Mouse (Mus musculus): ENCODE measurements around the gene Tmod1.

The Tmod1 gene

DNA sequence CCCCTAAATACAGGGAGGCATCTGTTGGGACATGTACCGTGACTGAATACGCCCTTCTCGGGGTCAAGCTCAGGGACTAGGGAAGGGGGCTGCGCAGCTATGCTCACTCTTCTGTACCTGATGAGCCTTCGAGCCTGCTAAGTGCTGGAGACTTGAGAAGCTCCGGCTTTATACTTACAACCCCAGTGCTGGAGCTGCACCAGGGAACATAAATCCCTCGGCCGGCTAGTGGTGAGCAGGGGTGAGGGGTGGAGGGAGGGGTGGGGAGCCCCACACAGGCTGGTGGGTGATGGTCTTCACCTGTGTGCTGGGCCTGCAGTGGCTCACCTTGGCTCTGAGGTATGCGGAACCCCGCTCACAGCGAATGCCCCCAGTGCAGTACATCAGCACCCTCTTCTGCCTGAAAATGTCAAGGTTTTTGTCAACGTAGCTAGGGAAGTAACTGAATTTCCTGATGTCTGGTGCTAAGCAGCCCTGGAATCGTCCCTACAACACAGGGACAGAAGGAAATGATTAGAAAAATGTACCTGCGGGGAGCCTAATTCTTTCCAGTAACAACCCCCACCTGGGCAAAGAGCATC, 80.9 kb downstream of the Tmod1 start:
- no peak for DNase-seq (ENCODE audit: low read depth, low spot score)
- peaks cover 23% of the 10 kb centered on the region for H3K36me3 ChIP-seq (ENCODE audit: control insufficient read depth, insufficient read depth, low read length, poor library complexity, severe bottlenecking)
- no peaks in the 10 kb centered on the region for H3K27me3 ChIP-seq (ENCODE audit: control insufficient read depth, insufficient read depth, low read length, poor library complexity, severe bottlenecking)

DNA sequence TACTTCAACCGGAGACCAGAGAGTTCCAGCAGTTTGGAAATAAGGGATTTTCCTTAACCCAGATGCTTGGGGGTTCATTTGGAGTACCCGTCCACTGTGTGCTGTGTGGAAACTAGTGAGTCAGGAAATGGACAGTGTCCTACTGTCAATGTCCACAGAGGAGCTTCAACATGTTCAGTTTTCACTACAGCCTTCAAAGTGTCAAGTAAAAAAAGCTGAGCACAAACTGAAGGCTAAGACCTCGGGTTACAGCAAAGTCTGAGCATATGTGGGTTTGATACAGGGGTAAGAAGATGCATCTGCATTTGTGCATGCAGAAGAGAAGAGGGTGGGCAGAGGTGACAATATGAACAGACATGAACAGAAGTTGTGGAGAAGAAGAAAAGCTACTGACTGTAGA, 82.0 kb downstream of the Tmod1 start:
- DNase-seq (ENCODE audit: low read depth, low spot score) = no peak
- peaks cover 18% of the 10 kb centered on the region for H3K36me3 ChIP-seq (ENCODE audit: control insufficient read depth, insufficient read depth, low read length, poor library complexity, severe bottlenecking)
- H3K27me3 ChIP-seq (ENCODE audit: control insufficient read depth, insufficient read depth, low read length, poor library complexity, severe bottlenecking) = no peaks in the 10 kb centered on the region

DNA sequence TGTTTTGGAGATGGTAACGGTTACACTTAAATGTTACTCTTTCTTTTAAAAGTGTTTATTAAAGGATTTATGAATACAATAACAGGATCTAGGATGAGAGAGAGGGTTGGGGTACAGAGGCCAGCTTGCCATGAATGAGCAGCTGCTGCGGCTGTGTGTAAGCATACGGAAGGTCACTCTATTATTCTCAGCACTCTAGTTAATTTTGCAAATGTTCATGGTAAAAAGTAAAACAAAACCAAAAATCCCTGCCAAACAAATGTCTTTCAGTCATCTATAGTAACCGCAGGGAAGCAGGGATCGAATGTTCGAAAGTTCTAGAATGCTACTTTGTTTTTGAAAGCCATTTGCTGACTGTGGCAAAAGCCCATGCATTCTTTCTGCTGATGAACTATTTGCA, 84.6 kb downstream of the Tmod1 start:
- H3K27me3 ChIP-seq (ENCODE audit: control insufficient read depth, insufficient read depth, low read length, poor library complexity, severe bottlenecking) = no peaks in the 10 kb centered on the region
- DNase-seq (ENCODE audit: low read depth, low spot score) = no peak
- H3K36me3 ChIP-seq (ENCODE audit: control insufficient read depth, insufficient read depth, low read length, poor library complexity, severe bottlenecking) = peaks cover 5% of the 10 kb centered on the region

DNA sequence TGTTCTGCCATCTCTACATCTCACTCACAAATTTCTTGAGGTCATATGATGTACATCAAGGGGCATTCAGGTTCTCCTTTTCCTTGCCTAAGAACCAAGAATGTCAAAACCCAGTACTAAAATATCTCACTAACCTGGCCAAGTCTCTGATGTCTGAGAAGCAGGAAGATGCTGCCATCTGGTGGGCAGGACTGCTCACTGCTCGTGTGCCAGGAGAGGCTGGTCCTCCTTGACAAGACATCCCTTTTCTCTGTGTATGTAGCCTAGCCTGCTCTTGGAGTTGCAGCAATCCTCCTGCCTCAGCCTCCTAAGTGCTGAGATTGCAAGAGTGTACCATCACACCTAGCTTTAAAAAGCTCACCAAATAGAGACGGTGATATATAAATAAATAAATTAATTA, 87.8 kb downstream of the Tmod1 start:
- Histone ChIP-seq H3K36me3 (ENCODE audit: control insufficient read depth, insufficient read depth, low read length, poor library complexity, severe bottlenecking) (no peaks in the 10 kb centered on the region; the same call in none of the 2 replicates), H3K27me3 (ENCODE audit: control insufficient read depth, insufficient read depth, low read length, poor library complexity, severe bottlenecking) (no peaks in the 10 kb centered on the region)
- DNase-seq (ENCODE audit: low read depth, low spot score) = peak; percentile 79

DNA sequence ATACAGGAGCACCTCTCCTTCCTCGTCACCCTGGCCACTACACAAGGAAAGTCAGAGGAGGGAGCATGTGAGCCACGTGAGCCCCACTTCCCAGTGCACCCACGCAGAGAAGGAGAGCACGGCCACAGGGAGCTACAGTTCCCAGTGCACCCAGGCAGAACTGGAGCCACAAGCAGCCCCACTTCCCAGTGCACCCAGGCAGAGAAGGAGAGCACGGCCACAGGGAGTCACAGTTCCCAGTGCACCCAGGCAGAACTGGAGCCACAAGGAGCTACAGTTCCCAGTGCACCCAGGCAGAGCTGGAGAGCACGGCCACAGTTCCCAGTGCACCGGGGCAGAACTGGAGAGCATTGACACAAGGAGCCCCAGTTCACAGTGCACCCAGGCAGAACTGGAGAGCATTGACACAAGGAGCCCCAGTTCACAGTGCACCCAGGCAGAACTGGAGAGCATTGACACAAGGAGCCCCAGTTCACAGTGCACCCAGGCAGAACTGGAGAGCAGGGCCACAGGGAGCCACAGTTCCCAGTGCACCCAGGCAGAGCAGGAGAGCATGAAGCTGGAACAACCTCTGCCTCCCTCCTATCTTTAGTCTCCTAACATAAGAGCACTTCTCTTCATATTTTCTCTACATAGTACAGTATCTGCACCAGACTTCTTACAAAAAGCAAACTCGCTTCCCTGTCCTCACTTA, 90.7 kb downstream of the Tmod1 start:
- H3K27me3 ChIP-seq (ENCODE audit: control insufficient read depth, insufficient read depth, low read length, poor library complexity, severe bottlenecking) = no peaks in the 10 kb centered on the region
- peaks cover 2% of the 10 kb centered on the region for H3K36me3 ChIP-seq (ENCODE audit: control insufficient read depth, insufficient read depth, low read length, poor library complexity, severe bottlenecking)
- DNase-seq (ENCODE audit: low read depth, low spot score) = no peak

DNA sequence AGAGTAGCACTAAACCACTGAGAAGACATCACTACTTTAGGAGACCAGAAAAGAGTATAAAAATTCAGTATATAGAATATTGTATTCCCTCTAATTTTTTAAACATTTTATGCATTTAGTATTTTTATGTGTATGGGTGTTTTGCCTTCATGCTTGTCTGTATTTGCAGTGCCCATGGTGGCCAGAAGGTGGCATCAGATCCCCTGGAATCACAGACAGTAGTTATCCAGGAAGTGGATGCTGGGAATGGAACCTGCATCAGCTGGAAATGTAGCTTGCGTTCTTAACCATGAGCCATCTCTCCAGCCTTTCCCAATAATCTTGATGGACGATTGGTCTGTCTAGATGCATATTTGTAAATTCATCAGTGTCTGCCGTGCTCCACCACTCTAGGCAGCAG, 91.5 kb downstream of the Tmod1 start:
- Histone ChIP-seq H3K27me3 (ENCODE audit: control insufficient read depth, insufficient read depth, low read length, poor library complexity, severe bottlenecking) (no peaks in the 10 kb centered on the region), H3K36me3 (ENCODE audit: control insufficient read depth, insufficient read depth, low read length, poor library complexity, severe bottlenecking) (peaks cover 2% of the 10 kb centered on the region; the same call in 1 of the 2 replicates)
- peak; percentile 68 for DNase-seq (ENCODE audit: low read depth, low spot score)

DNA sequence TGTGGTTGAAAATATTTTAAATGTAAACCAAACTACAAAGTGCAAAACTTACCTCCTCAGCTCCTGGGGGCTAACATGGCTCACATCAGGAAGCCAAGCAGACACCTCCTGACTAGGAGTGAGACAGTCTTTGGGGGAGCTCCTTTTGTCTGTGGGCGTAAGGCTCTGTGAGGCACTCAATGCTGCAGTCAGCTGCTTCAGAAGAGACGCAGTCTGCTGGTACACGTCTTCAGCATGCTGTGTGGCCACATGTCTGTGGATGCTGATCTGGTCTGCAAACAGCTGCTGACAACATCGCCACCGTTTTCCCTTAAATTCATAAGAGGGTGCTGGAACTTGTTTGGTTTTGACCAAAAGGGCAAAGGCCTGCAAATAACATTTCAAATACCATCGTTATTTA, 93.1 kb downstream of the Tmod1 start:
- Histone ChIP-seq H3K27me3 (ENCODE audit: control insufficient read depth, insufficient read depth, low read length, poor library complexity, severe bottlenecking) (no peaks in the 10 kb centered on the region), H3K36me3 (ENCODE audit: control insufficient read depth, insufficient read depth, low read length, poor library complexity, severe bottlenecking) (peaks cover 2% of the 10 kb centered on the region; the same call in 1 of the 2 replicates)
- no peak for DNase-seq (ENCODE audit: low read depth, low spot score)

DNA sequence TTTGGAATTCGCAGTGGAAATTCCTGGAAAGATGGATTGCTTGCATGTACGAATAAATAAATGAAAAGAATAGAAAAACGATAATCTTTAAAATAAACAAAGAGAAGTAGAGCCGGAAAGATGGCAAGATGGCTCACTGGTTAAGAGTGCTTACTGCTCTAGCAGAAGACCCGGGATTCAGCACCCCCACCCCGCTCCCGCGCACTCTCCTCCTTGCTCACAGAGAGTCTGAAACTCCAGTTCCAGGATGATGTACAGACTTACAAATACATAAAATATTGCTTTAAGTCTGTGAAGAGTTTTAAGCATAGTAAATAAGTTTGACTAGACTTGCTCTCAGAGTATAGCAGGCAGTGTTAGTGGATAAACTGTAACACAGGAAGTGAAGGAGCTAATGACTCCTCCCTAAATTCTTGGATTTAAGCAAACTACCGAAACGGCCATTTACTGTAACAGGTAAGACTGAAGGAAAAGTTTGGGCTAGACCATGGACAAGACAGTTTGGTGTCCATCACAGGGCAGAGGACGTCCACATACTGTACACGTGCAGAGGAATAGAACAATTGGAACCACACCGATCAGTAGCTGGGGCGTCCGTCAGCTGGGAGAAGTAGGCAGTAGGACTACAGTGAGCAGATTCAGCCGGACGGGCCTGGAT, 99.0 kb downstream of the Tmod1 start:
- DNase-seq (ENCODE audit: low read depth, low spot score) = no peak
- peaks cover 2% of the 10 kb centered on the region; the same call in 1 of the 2 replicates for H3K36me3 ChIP-seq (ENCODE audit: control insufficient read depth, insufficient read depth, low read length, poor library complexity, severe bottlenecking)
- no peaks in the 10 kb centered on the region for H3K27me3 ChIP-seq (ENCODE audit: control insufficient read depth, insufficient read depth, low read length, poor library complexity, severe bottlenecking)

DNA sequence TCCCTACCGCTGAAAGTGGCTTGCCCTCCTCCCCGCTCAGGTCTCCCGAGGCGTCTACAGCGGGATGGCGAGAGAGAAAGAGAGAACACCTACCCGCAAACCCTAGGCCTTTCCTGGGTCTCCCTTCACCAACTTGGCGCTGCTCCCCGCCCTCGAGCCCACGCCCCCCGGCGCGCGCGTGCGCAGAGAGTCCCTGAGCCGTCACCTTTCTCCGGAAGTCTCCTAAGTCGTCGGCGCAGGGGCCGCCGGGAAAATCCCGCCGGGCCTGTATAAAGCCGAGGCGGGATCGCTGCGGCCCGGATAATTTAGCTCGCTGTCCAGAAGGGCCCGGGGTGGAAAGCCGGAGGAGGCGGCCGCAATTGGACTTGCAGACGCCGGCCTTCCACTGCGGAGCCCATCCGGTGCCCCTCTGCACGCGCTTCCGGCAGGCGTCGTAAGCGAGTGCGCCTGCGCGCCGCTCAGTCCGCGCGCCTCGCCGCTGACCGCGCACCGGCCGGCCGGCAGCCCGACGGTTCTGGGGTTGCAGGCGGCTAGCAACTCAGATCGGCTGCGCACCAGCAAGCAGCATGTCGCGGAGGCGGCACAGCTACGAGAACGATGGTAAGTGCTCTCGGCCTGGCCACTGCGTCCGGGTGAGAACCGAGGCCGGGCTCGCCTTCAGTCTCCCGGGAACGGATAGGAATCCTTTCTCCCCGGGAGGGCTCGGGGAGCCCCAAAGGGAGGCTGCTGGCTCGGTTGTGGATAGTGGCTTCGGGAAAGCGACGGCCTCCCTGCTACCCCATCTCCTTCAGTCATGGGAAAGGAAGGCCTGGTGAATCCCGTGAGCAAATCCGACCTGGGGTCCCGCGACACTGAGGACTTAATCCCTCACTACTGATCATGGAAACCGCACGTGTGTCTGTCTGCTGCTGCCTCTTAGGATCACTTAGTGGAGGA, 99.8 kb downstream of the Tmod1 start, which contains the start of the genes Ncbp1 and Tstd2:
TSS of gene Ncbp1 (plus strand) at position 327 of the 936 bp plus-strand sequence.
TSS of gene Tstd2 (minus strand) at position 408 of the 936 bp plus-strand sequence.
- Histone ChIP-seq H3K27me3 (ENCODE audit: control insufficient read depth, insufficient read depth, low read length, poor library complexity, severe bottlenecking) (no peaks in the 10 kb centered on the region), H3K36me3 (ENCODE audit: control insufficient read depth, insufficient read depth, low read length, poor library complexity, severe bottlenecking) (peaks cover 2% of the 10 kb centered on the region; the same call in 1 of the 2 replicates)
- DNase-seq (ENCODE audit: low read depth, low spot score) = peak; percentile 93

DNA sequence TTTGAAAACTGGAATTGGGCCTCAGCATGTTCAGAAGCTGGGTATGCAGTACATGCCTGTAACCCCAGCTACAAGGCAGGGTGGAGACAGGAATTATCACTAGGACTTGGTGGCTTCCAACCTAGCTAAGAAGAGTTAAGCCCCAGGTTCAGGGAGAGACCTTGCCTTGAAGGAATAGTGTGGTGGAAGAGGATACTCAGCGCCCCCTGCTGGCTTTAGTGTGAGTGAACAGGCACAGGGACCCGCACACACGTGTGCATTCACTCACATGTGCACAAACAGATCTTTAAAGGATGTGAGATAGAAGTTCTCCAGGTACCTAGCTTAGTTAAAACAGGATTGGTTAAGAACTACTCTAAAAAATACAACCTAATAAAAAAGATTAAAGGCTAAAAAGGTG, 105.6 kb downstream of the Tmod1 start:
- Histone ChIP-seq H3K36me3 (ENCODE audit: control insufficient read depth, insufficient read depth, low read length, poor library complexity, severe bottlenecking) (0 out of 2 replicates have a peak, but pooled peaks cover 5% of the 10 kb centered on the region), H3K27me3 (ENCODE audit: control insufficient read depth, insufficient read depth, low read length, poor library complexity, severe bottlenecking) (no peaks in the 10 kb centered on the region)
- DNase-seq (ENCODE audit: low read depth, low spot score) = peak; percentile 48

DNA sequence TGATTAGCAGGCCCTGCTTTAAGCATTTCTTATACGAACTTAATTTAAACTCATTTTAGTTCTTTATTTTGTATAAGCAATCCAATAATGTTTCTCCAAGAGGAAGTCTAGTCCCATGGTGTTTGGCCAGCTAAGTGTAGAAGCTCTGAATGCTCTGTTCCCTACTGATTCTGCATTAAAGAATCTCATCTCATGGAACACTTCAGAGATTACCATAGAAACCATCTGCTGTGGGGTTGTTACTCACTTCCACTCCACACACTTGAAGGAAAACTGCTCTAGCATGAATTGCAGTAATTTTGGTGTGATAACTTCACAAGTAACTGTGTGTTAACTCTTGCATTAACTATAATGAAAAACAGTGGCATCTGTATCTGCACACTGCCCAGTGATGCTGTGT, 108.1 kb downstream of the Tmod1 start:
- no peaks in the 10 kb centered on the region for H3K27me3 ChIP-seq (ENCODE audit: control insufficient read depth, insufficient read depth, low read length, poor library complexity, severe bottlenecking)
- peaks cover 10% of the 10 kb centered on the region for H3K36me3 ChIP-seq (ENCODE audit: control insufficient read depth, insufficient read depth, low read length, poor library complexity, severe bottlenecking)
- no peak for DNase-seq (ENCODE audit: low read depth, low spot score)

DNA sequence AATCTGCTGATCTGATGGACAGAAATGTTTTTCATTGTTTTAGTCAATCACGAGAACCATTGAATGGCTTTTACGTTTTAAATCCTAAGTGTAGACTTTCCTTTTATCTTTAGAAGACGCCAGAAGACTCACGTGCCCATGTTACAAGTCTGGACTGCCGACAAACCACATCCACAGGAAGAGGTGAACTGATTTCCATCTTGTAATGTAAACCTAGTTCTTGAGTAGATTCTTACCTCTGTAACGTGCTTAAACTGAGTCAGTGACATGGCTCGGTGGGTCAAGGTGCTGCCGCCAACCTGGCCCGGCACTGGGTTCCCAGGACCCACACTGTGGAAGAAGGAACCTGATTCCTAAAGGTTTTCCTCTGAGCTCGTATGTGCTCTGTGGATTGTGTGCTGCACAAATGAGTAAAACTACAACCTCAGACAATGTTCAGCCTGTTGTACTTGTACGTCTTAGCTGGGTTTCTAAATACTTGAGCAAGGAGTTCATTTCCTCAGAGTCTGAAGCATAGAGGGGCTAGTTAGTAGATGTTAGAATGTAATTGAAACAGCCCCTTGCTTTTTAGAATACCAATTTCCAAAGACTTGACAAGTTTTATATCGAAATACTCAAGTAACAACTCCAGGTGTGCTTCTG, 113.3 kb downstream of the Tmod1 start:
- Histone ChIP-seq H3K36me3 (ENCODE audit: control insufficient read depth, insufficient read depth, low read length, poor library complexity, severe bottlenecking) (peaks cover 25% of the 10 kb centered on the region), H3K27me3 (ENCODE audit: control insufficient read depth, insufficient read depth, low read length, poor library complexity, severe bottlenecking) (no peaks in the 10 kb centered on the region)
- DNase-seq (ENCODE audit: low read depth, low spot score) = no peak

DNA sequence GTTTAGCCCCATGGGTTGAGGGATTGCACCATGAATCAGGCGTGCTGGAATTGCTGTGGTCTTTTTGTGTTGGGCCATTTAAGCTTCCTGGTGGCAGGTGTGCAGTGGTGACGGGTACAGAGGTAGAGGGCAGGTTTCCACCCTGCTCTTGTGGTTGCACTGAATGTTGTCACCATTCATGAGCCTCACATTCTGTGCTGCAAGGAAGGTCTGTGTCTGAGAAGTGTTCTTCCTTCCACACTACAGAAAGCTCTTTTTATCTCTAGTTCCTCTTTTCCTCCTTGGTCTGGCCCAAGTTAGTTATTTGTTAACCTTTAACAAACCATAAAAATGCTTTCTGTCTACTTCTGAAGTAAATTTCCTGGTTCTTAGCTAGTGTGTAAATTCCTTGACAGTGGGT, 125.3 kb downstream of the Tmod1 start:
- no peaks in the 10 kb centered on the region for H3K27me3 ChIP-seq (ENCODE audit: control insufficient read depth, insufficient read depth, low read length, poor library complexity, severe bottlenecking)
- peaks cover 14% of the 10 kb centered on the region for H3K36me3 ChIP-seq (ENCODE audit: control insufficient read depth, insufficient read depth, low read length, poor library complexity, severe bottlenecking)
- DNase-seq (ENCODE audit: low read depth, low spot score) = no peak
